Mouse (Mus musculus) retina, postnatal 1 day (tissue): ENCODE data around the gene Des.
A peak's percentile ranks its signal among the peaks of the same experiment; 100 is the strongest.

ENCODE experiments used
- DNase-seq: peaks from one replicate; pipeline ENCODE4 v3.0.0-alpha.2; 2012

Gene Des

GRCm38 (mm10) chr1:75385142-75385730, 25.1 kb downstream of the Des start:
- no peak for DNase-seq

- no peak for DNase-seq
Observed at GRCm38 (mm10) chr1:75386149-75386548, 26.0 kb downstream of the Des start.

- peak; percentile 64 for DNase-seq
Observed at GRCm38 (mm10) chr1:75387469-75387928, 27.4 kb downstream of the Des start.

GRCm38 (mm10) chr1:75387929-75388897, 28.1 kb downstream of the Des start:
- DNase-seq, result peak; percentile 59

GRCm38 (mm10) chr1:75388898-75389515, 28.9 kb downstream of the Des start:
- DNase-seq, result no peak

- DNase-seq, result no peak
Observed at GRCm38 (mm10) chr1:75393139-75393538, 33.0 kb downstream of the Des start.

GRCm38 (mm10) chr1:75393846-75394245, 33.7 kb downstream of the Des start:
- no peak for DNase-seq

- DNase-seq, result peak; percentile 91
Observed at GRCm38 (mm10) chr1:75398761-75399402, 38.8 kb downstream of the Des start.

GRCm38 (mm10) chr1:75399755-75400492, 39.8 kb downstream of the Des start:
- DNase-seq, result peak; percentile 93

GRCm38 (mm10) chr1:75400493-75401115, 40.5 kb downstream of the Des start:
- no peak for DNase-seq

- DNase-seq, result peak; percentile 54
Observed at GRCm38 (mm10) chr1:75405547-75405946, 45.4 kb downstream of the Des start.

- no peak for DNase-seq
Observed at GRCm38 (mm10) chr1:75406173-75406572, 46.0 kb downstream of the Des start.

GRCm38 (mm10) chr1:75407056-75407455, 46.9 kb downstream of the Des start:
- no peak for DNase-seq

GRCm38 (mm10) chr1:75408210-75408609, 48.1 kb downstream of the Des start:
- no peak for DNase-seq

- DNase-seq, result no peak
Observed at GRCm38 (mm10) chr1:75409950-75410349, 49.8 kb downstream of the Des start.

GRCm38 (mm10) chr1:75412196-75412595, 52.1 kb downstream of the Des start:
- no peak for DNase-seq

GRCm38 (mm10) chr1:75413749-75414148, 53.6 kb downstream of the Des start:
- DNase-seq, result peak; percentile 64
